Mouse (Mus musculus) heart, adult 18-20 months (tissue): Measurements from ENCODE around the gene Sh2d1a. TPM values are rescaled to one million over a fixed set of nuclear protein-coding genes. Genes with fewer than 3 reads are reported as not detected.

Experiments used
- DNase-seq, 2 experiments: peaks; one replicate each; pipeline ENCODE4 v3.0.0; 2021 to 2022; ENCODE audit warnings: mixed read lengths in 1 of 2
- long read RNA-seq, 2 experiments: library from polyadenylated mRNA; stranded (forward); transcript quantifications; one replicate each; pipeline ENCODE4 v2.0.0; 2021
- total RNA-seq, 2 experiments: library from RNA; stranded (reverse); gene quantifications; 2 replicates each; pipeline ENCODE4 v1.2.3; 2021

The Sh2d1a gene
- under 1 TPM in 1 of 2 experiments, not detected in 1; 0.67 TPM for total RNA-seq
- long read RNA-seq, experiment 1, result 0 reads
- long read RNA-seq, experiment 2, result 0 reads

- no peak for DNase-seq
These were observed at the start of gene Sh2d1a for GRCm38 (mm10) chrX:42502291-42503043. Sh2d1a (plus strand) TSS chrX:42502453.

GRCm38 (mm10) chrX:42453001-42453400 is 49.3 kb upstream of the Sh2d1a start:
- no peak for DNase-seq

DNA sequence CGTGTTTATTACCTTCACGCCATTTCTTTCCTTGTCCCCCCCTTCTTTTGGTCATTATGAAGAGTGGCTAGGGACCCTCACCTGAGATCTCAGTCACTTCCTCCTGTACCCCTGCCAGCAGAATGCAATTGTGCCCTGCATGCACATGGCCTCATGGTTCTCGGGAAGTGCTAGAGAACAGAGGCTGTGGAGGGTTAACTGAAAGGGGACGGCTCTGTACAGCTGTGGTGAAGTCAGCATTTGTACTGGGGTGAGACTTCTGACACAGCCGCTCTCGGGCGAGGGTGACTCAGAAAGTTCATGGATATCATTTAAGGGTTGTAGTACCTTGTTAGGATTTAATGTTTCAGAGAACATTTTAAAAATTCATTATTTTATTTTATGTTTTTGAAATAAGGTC is 47.7 kb upstream of the Sh2d1a start:
- DNase-seq, result no peak

DNA sequence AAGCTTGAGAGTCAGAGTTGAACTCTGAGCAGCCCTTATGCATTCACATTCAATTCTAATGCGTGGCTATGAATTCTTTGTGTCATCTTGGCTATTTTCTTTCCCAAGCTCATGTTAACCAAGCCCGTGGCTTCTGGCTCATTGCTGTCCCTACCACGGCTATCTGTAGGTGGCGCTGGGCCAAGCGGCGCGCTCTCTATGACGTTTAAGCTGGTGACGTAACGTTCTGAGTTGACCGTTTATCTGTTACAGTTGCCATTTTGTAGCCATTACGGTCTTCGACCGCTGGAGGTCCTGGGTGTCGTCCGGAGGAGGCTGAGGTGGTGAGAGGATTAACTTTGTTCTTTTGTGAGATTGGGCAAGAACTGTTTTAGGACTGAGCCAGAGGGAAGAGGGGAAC is 12.8 kb upstream of the Sh2d1a start, which contains the start of gene Tex13c2:
TSS of gene Tex13c2 (plus strand) at position 246 of the 400 bp plus-strand sequence.
- no peak for DNase-seq

DNA sequence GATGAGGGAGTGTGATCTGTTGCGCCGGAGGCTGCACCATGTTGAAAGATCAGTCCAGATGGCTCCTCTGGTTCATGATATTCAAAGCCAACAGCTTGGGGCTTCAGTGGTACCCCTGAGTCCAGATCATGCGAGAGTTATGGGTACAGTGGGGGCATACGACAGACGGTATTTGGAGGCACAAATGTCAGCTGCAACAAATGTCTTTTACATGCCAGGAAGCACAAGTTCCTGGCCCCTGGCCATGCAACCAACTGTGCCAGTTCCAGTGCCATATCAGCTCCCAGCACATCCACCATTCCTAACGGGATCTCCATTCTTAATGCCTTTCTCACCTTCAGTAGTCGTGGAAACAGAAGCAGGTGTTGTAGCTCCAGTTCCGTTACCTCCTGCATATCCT is 11.9 kb upstream of the Sh2d1a start:
- DNase-seq, result no peak

- no peak for DNase-seq
These were observed 1.7 kb upstream of the Sh2d1a start for GRCm38 (mm10) chrX:42500538-42500937.

GRCm38 (mm10) chrX:42511105-42511504 is 8.9 kb downstream of the Sh2d1a start:
- no peak for DNase-seq

DNA sequence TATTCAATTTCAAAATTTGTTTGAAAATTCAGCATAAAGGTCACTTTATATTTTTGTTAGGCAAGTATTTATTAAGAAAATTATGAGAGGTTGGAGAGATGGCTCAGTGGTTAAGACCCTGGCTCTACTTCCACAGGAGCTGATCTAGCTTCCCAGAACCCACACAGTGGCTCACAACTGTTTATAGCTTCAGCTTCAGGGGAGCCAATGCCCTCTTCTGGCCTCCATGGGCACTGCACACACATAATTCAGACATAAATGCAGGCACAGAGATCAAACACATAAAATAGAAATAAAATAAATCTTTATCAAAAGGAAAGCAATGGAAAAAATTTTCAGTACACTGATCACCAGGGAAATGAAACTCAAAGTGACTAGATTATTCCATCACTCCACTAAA is 10.3 kb downstream of the Sh2d1a start:
- no peak for DNase-seq

GRCm38 (mm10) chrX:42522868-42523267 is 20.6 kb downstream of the Sh2d1a start:
- no peak for DNase-seq

- DNase-seq, result no peak
These were observed 28.4 kb downstream of the Sh2d1a start for GRCm38 (mm10) chrX:42530703-42531102.

GRCm38 (mm10) chrX:42540030-42540755 is 37.9 kb downstream of the Sh2d1a start:
- DNase-seq, result peak in 1 of 2 experiments; percentile 11

DNA sequence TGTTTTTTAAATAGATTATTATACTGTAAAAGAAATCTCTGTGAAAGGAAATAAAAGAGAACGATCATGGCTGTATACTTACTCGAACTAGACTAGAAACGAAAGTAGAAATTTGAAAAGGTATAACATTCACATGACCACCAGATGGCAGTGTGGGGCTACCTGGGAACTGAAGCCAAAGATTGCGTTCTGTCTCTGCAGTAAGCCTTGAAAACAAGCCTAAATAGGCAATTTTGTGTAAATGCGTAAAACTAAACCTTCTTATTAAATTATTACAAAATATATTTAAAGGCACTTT is 38.5 kb downstream of the Sh2d1a start:
- DNase-seq, result peak; percentile 56 to 87

GRCm38 (mm10) chrX:42545076-42545475 is 42.8 kb downstream of the Sh2d1a start:
- DNase-seq, result no peak

GRCm38 (mm10) chrX:42548513-42548912 is 46.3 kb downstream of the Sh2d1a start:
- no peak for DNase-seq

GRCm38 (mm10) chrX:42557284-42557683 is 55.0 kb downstream of the Sh2d1a start:
- DNase-seq, result peak; percentile 5 to 65

- DNase-seq, result no peak
These were observed 56.4 kb downstream of the Sh2d1a start for GRCm38 (mm10) chrX:42558683-42559082.

Other genes starting within 250 kb of the Sh2d1a start
- not detected for gene Tex13c2, start 12.8 kb upstream of the Sh2d1a start, total RNA-seq